Mouse (Mus musculus) hindbrain, postnatal 0 days (tissue): Measurements from ENCODE around the gene Nupr1. TPM values are rescaled to one million over a fixed set of nuclear protein-coding genes. Genes with fewer than 3 reads are reported as not detected.

Experiments used
- ATAC-seq: fragments of 200-750 bp; cut with Nextera tagmentation; 2 replicates; pipeline ENCODE4 v1.8.0; 2017; ENCODE audit warnings: mild to moderate bottlenecking, moderate TSS enrichment, moderate library complexity
- DNase-seq: peaks from one replicate; pipeline ENCODE4 v3.0.0-alpha.2; 2015; ENCODE audit warnings: low spot score
- H3K27ac ChIP-seq: fragments of 300-500 bp; sonication (generic); 2 replicates; pipeline ENCODE4 v1.5.1; 2014; ENCODE audit warnings: mild to moderate bottlenecking
- H3K27me3 ChIP-seq: fragments of 300-500 bp; sonication (generic); 2 replicates; pipeline ENCODE4 v1.6.1; 2014; ENCODE audit warnings: low read length, mixed read lengths; ENCODE audit not compliant: insufficient read depth
- H3K36me3 ChIP-seq: fragments of 300-500 bp; sonication (generic); 2 replicates; pipeline ENCODE4 v1.6.1; 2014; ENCODE audit warnings: low read length, mixed read lengths; ENCODE audit not compliant: insufficient read depth
- H3K4me1 ChIP-seq: fragments of 300-500 bp; sonication (generic); 2 replicates; pipeline ENCODE4 v1.6.1; 2014; ENCODE audit warnings: antibody characterized with exemption, low read length, mixed read lengths; ENCODE audit not compliant: insufficient read depth
- H3K4me2 ChIP-seq: fragments of 300-500 bp; sonication (generic); 2 replicates; pipeline ENCODE4 v1.6.1; 2014; ENCODE audit warnings: low read depth, mild to moderate bottlenecking, low read length, moderate library complexity, mixed read lengths
- H3K4me3 ChIP-seq: fragments of 300-500 bp; sonication (generic); 2 replicates; pipeline ENCODE4 v1.5.1; 2014; ENCODE audit warnings: low read length
- H3K9ac ChIP-seq: fragments of 300-500 bp; sonication (generic); replicated peaks from 2 replicates; pipeline ENCODE4 v1.6.1; 2014; ENCODE audit warnings: mild to moderate bottlenecking, low read length, moderate library complexity, mixed read lengths
- H3K9me3 ChIP-seq: fragments of 300-500 bp; sonication (generic); 2 replicates; pipeline ENCODE4 v1.6.1; 2016; ENCODE audit warnings: low read length, mixed read lengths
- CTCF ChIP-seq: IDR thresholded peaks from 2 replicates; pipeline ENCODE4 v1.5.1; 2016; ENCODE audit warnings: antibody characterized with exemption, control low read depth, low read depth
- WGBS: fragments of 180-500 bp; shearing (Covaris S2); extraction: QIAGEN DNeasy Blood & Tissue Kit; methylation state at CpG from one replicate; pipeline ENCODE4 v1.1.7; 2014; 5-methylcytosine and 5-hydroxymethylcytosine counted together
- polyA plus RNA-seq: library from polyadenylated mRNA; unstranded; fragments of >200 nt; fragmentation: Nextera tagmentation; extraction: Ambion mirVana; gene quantifications from 2 replicates; pipeline ENCODE4 v1.2.1, GENCODE M21; 2015
- total RNA-seq: library from RNA; depleted of rRNA; stranded (reverse); fragments of >200 nt; gene quantifications from 2 replicates; pipeline ENCODE4 v1.2.3, GENCODE M21; 2014; rRNA removed

Nupr1 gene
- total RNA-seq (5.9 and 6.7 TPM in 2 replicates), polyA plus RNA-seq (19.1 and 19.5 TPM in 2 replicates)

- H3K27ac ChIP-seq: no peak within 1 kb of the TSS
- WGBS: 92% methylated on average over 4 of the region's 4 CpGs
- no peak for TF ChIP-seq CTCF
These were observed at the start of gene Nupr1 for GRCm38 (mm10) chr7:126630824-126631518. Nupr1 (minus strand) TSS chr7:126630861.

DNA sequence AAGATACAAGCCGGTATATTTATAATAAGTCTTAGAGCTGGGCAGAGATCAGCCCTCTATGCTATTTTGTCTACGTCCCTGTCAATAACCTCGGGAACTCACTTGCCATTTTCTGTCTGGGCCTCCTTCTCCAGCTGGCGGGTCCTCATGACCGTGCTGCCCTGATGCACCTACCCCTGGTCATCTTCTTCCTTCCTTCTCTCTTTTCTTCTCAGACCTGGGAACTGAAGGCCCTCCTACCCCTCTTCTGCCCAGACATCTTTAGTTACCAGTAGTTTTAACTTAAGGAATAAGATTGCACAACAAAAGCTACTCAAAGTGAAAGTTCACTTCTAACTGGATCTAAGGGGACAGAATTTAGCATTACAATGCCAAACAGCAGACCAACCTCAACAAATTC lies 49.0 kb upstream of the Nupr1 start:
- no peak for ATAC-seq
- Histone ChIP-seq H3K4me2 (no peak overlapping the region), H3K4me3 (no peak overlapping the region), H3K27me3 (no peaks in the 10 kb centered on the region), H3K36me3 (no peaks in the 10 kb centered on the region), H3K9me3 (no peaks in the 10 kb centered on the region), H3K4me1 (no peaks in the 10 kb centered on the region), H3K9ac (no peak overlapping the region), H3K27ac (no peak overlapping the region)
- WGBS: 85% methylated on average over 5 of the region's 5 CpGs
- DNase-seq: no peak
- TF ChIP-seq CTCF: no peak

More at GRCm38 (mm10) chr7:126630824-126631518, at the start of gene Nupr1:
- Histone ChIP-seq H3K9ac (no peak within 1 kb of the TSS), H3K27me3 (no peaks in the 10 kb centered on the region), H3K4me3 (no peak within 1 kb of the TSS), H3K9me3 (no peaks in the 10 kb centered on the region), H3K4me2 (no peak within 1 kb of the TSS), H3K4me1 (no peaks in the 10 kb centered on the region), H3K36me3 (no peaks in the 10 kb centered on the region)
- DNase-seq (no peak), ATAC-seq (no peak)

DNA sequence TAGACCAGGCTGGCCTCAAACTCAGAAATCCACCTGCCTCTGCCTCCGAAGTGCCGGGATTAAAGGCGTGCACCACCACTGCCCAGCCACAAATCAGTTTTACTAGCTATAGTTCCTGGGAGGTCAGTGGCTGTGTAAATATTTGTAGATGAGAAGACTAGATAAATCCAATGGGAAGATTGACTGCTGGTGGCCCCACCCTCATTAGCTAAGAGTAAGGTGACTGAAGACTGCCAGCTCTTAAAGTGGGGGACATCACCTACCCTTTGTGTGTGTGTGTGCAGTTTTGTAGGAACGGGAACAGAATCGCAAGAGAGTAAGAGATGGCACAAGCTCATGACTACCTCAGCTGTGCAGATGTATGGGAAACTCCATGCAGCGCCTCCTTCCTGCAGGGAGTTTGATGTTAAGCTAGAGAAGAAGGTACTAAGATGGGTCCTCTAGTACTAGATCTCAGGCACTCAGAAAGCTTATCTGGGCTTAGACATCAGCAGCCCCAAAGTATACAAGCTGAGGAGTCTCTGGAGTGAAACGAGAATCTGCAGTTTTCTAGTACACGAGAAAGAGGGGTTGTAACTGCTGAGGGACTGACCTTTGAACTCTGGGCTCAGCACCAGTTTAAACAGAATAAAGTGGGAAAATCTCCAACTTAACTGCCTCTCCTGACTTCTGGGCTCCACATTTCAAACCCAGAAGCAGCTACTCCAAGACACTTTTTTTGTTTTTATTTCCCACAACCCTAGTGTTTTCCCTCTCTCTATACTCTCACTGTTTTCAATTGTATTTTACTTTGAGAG lies 48.1 kb upstream of the Nupr1 start:
- Histone ChIP-seq H3K4me3 (no peak overlapping the region), H3K27ac (no peak overlapping the region), H3K36me3 (no peaks in the 10 kb centered on the region), H3K4me2 (no peak overlapping the region), H3K27me3 (no peaks in the 10 kb centered on the region), H3K4me1 (no peaks in the 10 kb centered on the region), H3K9ac (no peak overlapping the region), H3K9me3 (no peaks in the 10 kb centered on the region)
- DNase-seq (no peak), ATAC-seq (no peak)
- TF ChIP-seq CTCF: no peak
- 85% methylated on average over 8 of the region's 8 CpGs for WGBS

DNA sequence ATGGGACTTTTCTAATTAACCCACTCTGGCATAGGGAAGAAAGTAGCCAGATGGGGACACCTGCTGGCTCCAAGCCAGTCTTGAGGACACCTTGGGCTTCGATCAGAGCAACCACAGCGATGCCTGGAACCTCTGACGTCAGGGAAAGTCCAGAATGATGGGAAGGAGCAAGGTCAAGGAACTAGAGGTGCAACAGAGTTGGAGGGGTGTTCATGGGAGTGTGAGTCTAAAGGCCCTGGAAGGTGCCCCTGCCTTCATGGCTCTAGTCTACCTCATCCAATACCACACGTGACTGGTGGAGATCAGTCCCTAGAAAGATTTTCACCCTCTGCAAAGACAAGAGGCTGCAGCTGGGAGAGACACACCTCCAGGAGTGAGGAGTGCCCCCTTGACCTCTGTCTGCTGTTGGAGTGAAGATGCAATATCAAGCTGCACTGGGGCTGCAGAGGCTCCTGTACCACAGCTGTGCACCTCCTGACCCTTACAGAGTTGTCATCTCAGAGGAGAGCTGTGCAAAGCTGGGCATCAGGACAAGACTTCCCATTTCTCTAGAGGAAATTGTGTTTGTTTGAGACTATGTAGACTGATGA lies 46.1 kb upstream of the Nupr1 start:
- Histone ChIP-seq H3K27ac (peak overlapping the region; percentile 70; the same call in 1 of the 2 replicates), H3K36me3 (peaks cover 16% of the 10 kb centered on the region), H3K4me1 (no peaks in the 10 kb centered on the region), H3K9ac (no peak overlapping the region), H3K27me3 (no peaks in the 10 kb centered on the region), H3K9me3 (no peaks in the 10 kb centered on the region), H3K4me2 (no peak overlapping the region), H3K4me3 (no peak overlapping the region)
- DNase-seq (no peak), ATAC-seq (no peak)
- no peak for TF ChIP-seq CTCF
- WGBS: 83% methylated on average over 4 of the region's 4 CpGs

DNA sequence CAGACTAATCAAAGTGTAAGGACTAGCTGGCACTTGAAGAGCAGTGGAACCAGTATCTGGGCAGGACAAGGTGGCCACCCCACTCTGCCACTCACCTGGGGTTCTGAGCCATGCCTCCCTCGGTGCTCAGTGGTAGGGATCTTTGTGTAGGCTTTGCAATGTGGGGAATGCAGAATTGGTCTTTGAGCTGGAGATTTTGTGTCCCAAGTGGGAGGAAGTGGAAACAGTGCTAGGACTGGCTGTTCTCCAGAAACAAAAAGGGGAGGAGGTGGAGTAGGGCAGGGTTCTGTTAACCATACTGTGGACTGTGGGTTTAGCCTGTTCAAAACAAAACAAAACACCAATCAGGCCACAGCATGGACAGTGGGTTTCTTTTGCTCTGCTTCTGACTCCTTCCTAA lies 45.5 kb upstream of the Nupr1 start, which contains the start of gene Sult1a1:
Sult1a1 (minus strand) TSS at position 226 of the 400 bp plus-strand sequence.
- no peaks in the 10 kb centered on the region for H3K27me3 ChIP-seq
- 62% methylated on average over 1 of the region's 1 CpGs for WGBS
- H3K36me3 ChIP-seq: peaks cover 18% of the 10 kb centered on the region
- H3K4me1 ChIP-seq: no peaks in the 10 kb centered on the region
- ATAC-seq (no peak), DNase-seq (no peak)
- no peaks in the 10 kb centered on the region for H3K9me3 ChIP-seq
- peak within 1 kb of the TSS; percentile 18; the same call in 1 of the 2 replicates for H3K4me2 ChIP-seq
- H3K9ac ChIP-seq: no peak within 1 kb of the TSS
- no peak for TF ChIP-seq CTCF
- H3K4me3 ChIP-seq: no peak within 1 kb of the TSS
- H3K27ac ChIP-seq: peak within 1 kb of the TSS; percentile 70

DNA sequence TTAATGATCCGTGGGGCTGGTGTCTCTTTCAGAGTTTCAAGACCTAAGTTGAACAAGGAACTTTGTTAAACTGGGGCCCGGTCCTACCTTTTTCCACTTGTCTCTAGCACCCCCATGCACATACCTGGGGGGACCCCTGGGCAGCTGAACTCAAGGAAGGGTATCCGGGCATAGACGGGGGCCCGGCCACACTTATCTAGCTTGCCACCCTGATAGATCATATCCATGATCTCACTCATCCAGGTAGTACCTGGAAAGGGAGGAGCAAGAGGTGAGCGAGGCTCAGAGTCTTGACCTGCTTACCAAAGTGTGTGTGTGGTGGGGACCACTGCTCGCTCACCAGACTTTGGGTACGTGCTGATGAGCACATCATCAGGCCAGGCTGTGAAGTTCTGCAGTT lies 44.4 kb upstream of the Nupr1 start:
- 96% methylated on average over 8 of the region's 8 CpGs for WGBS
- TF ChIP-seq CTCF: no peak
- H3K9me3 ChIP-seq: no peaks in the 10 kb centered on the region
- H3K4me2 ChIP-seq: no peak overlapping the region; the same call in 1 of the 2 replicates
- DNase-seq: no peak
- no peak overlapping the region for H3K9ac ChIP-seq
- no peaks in the 10 kb centered on the region for H3K4me1 ChIP-seq
- no peaks in the 10 kb centered on the region for H3K27me3 ChIP-seq
- no peak overlapping the region for H3K27ac ChIP-seq
- no peak overlapping the region for H3K4me3 ChIP-seq
- peaks cover 24% of the 10 kb centered on the region for H3K36me3 ChIP-seq
- ATAC-seq: no peak
